Comparison of ENCODE assay signal across 7 mouse cellular contexts in genomic region chr7:24638026-24638856, GRCm38 (mm10). TPM values are rescaled to one million over a fixed set of nuclear protein-coding genes. Genes with fewer than 3 reads are reported as not detected.
DNase-seq lines count a peak whose midpoint lies in the region; ATAC-seq lines count a peak whose summit lies in the region.

No protein-coding gene starts in this region.

- DNase-seq in thymus, postnatal 14 days: peak; percentile 34
- DNase-seq in thymus, postnatal 36 days: no peak
- peak; percentile 27 for DNase-seq in kidney, adult 9 months
- DNase-seq in thymus, postnatal 4 days: peak; percentile 43
- DNase-seq in MN1 (ENCODE audit: low spot score): no peak

- 2% methylated on average over 35 of the region's 35 CpGs for WGBS in embryonic facial prominence, embryonic 12.5 days

- H3K36me3 ChIP-seq in embryonic facial prominence, embryonic 12.5 days: no peaks in the 10 kb centered on the region

- peaks cover 17% of the 10 kb centered on the region for H3K4me1 ChIP-seq in embryonic facial prominence, embryonic 12.5 days

- H3K9ac ChIP-seq in embryonic facial prominence, embryonic 12.5 days: no peak overlapping the region

- peak overlapping the region; percentile 69 for H3K4me2 ChIP-seq in embryonic facial prominence, embryonic 12.5 days (replicated peaks)

- ATAC-seq in embryonic facial prominence, embryonic 12.5 days (ENCODE audit: insufficient number of reproducible peaks, insufficient read depth, low FRiP score, low TSS enrichment): no peak
- peak; percentile 50; the same call in 1 of the 2 replicates for ATAC-seq in megakaryocyte, adult 5-6 weeks (ENCODE audit: poor library complexity, severe bottlenecking)

- H3K27ac ChIP-seq in embryonic facial prominence, embryonic 12.5 days: no peak overlapping the region

- H3K4me3 ChIP-seq in embryonic facial prominence, embryonic 12.5 days: peak overlapping the region; percentile 42

- H3K9me3 ChIP-seq in embryonic facial prominence, embryonic 12.5 days: no peaks in the 10 kb centered on the region

- H3K27me3 ChIP-seq in embryonic facial prominence, embryonic 12.5 days: peaks cover 53% of the 10 kb centered on the region

RNA-seq across cellular contexts. Expression of gene Lypd3, which starts 1.9 kb away (rescaled TPM):
- polyA plus RNA-seq in embryonic facial prominence, embryonic 12.5 days (2016; fragmentation: Nextera tagmentation; extraction: Ambion mirVana): 2.8 and 3.5 TPM in 2 replicates
- total RNA-seq in megakaryocyte, adult 5-6 weeks (2015): not detected in 2 replicates
- total RNA-seq in megakaryocyte, adult 5-6 weeks (2017): not detected in 2 replicates

RNA-seq across cellular contexts. Expression of gene Phldb3, which starts 27.7 kb away (rescaled TPM):
- 0.20 and 0.47 TPM in 2 replicates for polyA plus RNA-seq in embryonic facial prominence, embryonic 12.5 days (2016; fragmentation: Nextera tagmentation; extraction: Ambion mirVana)
- total RNA-seq in megakaryocyte, adult 5-6 weeks (2015): 1.0 and 1.2 TPM in 2 replicates
- total RNA-seq in megakaryocyte, adult 5-6 weeks (2017): 3.7 and 4.0 TPM in 2 replicates

RNA-seq across cellular contexts. Expression of gene Tex101, which starts 38.2 kb away (rescaled TPM):
- not detected in 2 replicates for polyA plus RNA-seq in embryonic facial prominence, embryonic 12.5 days (2016; fragmentation: Nextera tagmentation; extraction: Ambion mirVana)
- total RNA-seq in megakaryocyte, adult 5-6 weeks (2015): not detected in 2 replicates
- not detected in 2 replicates for total RNA-seq in megakaryocyte, adult 5-6 weeks (2017)

RNA-seq across cellular contexts. Expression of gene Zfp575, which starts 50.8 kb away (rescaled TPM):
- 5.1 and 5.9 TPM in 2 replicates for polyA plus RNA-seq in embryonic facial prominence, embryonic 12.5 days (2016; fragmentation: Nextera tagmentation; extraction: Ambion mirVana)
- total RNA-seq in megakaryocyte, adult 5-6 weeks (2015): 0.16 and 0.27 TPM in 2 replicates
- 0.08 and 0.22 TPM in 2 replicates for total RNA-seq in megakaryocyte, adult 5-6 weeks (2017)

RNA-seq across cellular contexts. Expression of gene Ethe1, which starts 50.9 kb away (rescaled TPM):
- polyA plus RNA-seq in embryonic facial prominence, embryonic 12.5 days (2016; fragmentation: Nextera tagmentation; extraction: Ambion mirVana): 23.7 and 23.8 TPM in 2 replicates
- total RNA-seq in megakaryocyte, adult 5-6 weeks (2015): 148 and 171 TPM in 2 replicates
- 59.2 and 67.7 TPM in 2 replicates for total RNA-seq in megakaryocyte, adult 5-6 weeks (2017)

Comparison
In these comparisons a context has a peak if more than half of its experiments do, and no peak if none do; other contexts are left out.
1. DNase-seq: peak in thymus, postnatal 14 days (single experiment), kidney, adult 9 months (single experiment) and thymus, postnatal 4 days (single experiment); none in thymus, postnatal 36 days (0 of 2) and MN1 (single experiment).